Mouse (Mus musculus) C2C12 (cell line): Measurements from ENCODE around the gene Zfp825. TPM values are rescaled to one million over a fixed set of nuclear protein-coding genes. Genes with fewer than 3 reads are reported as not detected.

Experiments
- H3K27me3 ChIP-seq: one replicate; pipeline ENCODE4 v1.6.1; 2011; ENCODE audit not compliant: control insufficient read depth, insufficient read depth, insufficient read length
- H3K36me3 ChIP-seq: one replicate; pipeline ENCODE4 v1.6.1; 2011; ENCODE audit not compliant: control insufficient read depth, insufficient read depth
- H3K4me3 ChIP-seq: one replicate; pipeline ENCODE4 v1.5.1; 2011; ENCODE audit warnings: mild to moderate bottlenecking, control low read depth; ENCODE audit not compliant: poor library complexity, insufficient read depth, severe bottlenecking
- H3K79me2 ChIP-seq: one replicate; pipeline ENCODE4 v1.6.1; 2011; ENCODE audit not compliant: control insufficient read depth, insufficient read depth
- H3K79me3 ChIP-seq: one replicate; pipeline ENCODE4 v1.6.1; 2011; ENCODE audit warnings: low read depth, control low read depth
- H3ac ChIP-seq: one replicate; pipeline ENCODE3; 2011; ENCODE audit warnings: low read depth; ENCODE audit not compliant: control insufficient read depth, insufficient read length
- CEBPB ChIP-seq: IDR thresholded peaks from one replicate; pipeline ENCODE4 v1.6.1; 2011; ENCODE audit warnings: low read depth, mild to moderate bottlenecking, control low read depth, moderate library complexity
- MAX ChIP-seq: IDR thresholded peaks from one replicate; pipeline ENCODE4 v1.6.1; 2011; ENCODE audit warnings: mild to moderate bottlenecking, control low read depth
- MYOD1 ChIP-seq: IDR thresholded peaks from one replicate; pipeline ENCODE4 v1.6.1; 2011; ENCODE audit warnings: low read depth; ENCODE audit not compliant: control insufficient read depth, insufficient read length
- MYOG ChIP-seq: IDR thresholded peaks from one replicate; pipeline ENCODE4 v1.6.1; 2011; ENCODE audit not compliant: control insufficient read depth, insufficient read length; ENCODE audit errors: extremely low read depth
- polyA plus RNA-seq: library from polyadenylated mRNA; unstranded; fragments of >200 nt; fragmentation: generic; extraction: Trizol; gene quantifications from one replicate; pipeline ENCODE4 v1.2.1, GENCODE M21; 2012; ENCODE audit warnings: missing spikeins

Zfp825 gene
- polyA plus RNA-seq, 1 experiment: 2.5 TPM

DNA sequence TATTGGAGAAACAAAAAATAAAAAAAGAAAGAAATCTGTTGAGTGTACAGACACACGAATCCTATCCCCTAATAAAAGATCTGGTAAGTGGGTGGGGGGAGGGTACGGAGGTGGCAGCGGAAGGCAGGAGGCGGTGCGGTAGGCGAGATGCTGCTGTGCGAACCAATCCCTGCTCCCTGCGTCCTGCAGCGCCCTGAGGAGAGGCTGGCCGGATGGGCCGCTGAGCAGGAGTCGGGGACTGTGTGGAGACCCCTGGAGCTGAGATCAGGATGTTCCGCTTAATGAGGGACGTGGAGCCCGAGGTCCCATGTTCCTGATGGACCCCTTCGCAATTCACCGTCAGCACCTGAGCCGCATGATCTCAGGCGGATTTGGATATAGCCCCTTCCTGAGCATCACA, 53.9 kb downstream of the Zfp825 start:
- Histone ChIP-seq H3ac (no peak overlapping the region), H3K36me3 (no peaks in the 10 kb centered on the region), H3K79me3 (no peaks in the 10 kb centered on the region), H3K27me3 (no peaks in the 10 kb centered on the region), H3K79me2 (no peaks in the 10 kb centered on the region), H3K4me3 (no peak overlapping the region)
- TF ChIP-seq MYOG (no peak), MAX (no peak), CEBPB (no peak), MYOD1 (no peak)

Other genes starting within 250 kb of the Zfp825 start
- gene Ahrr, start 201.7 kb downstream of the Zfp825 start, polyA plus RNA-seq: 2.0 TPM
- 98.2 TPM for gene Pdcd6, start 176.4 kb downstream of the Zfp825 start, polyA plus RNA-seq
- 166 TPM for gene Sdha, start 143.7 kb downstream of the Zfp825 start, polyA plus RNA-seq
- gene Ccdc127, start 143.7 kb downstream of the Zfp825 start, polyA plus RNA-seq: 27.2 TPM
- gene Lrrc14b, start 130.0 kb downstream of the Zfp825 start, polyA plus RNA-seq: 0.01 TPM
- 0.48 TPM for gene Zfp72, start 103.2 kb downstream of the Zfp825 start, polyA plus RNA-seq
- 452 TPM for gene Ftl1-ps1, start 94.3 kb downstream of the Zfp825 start, polyA plus RNA-seq
- gene Erap1, start 145.6 kb upstream of the Zfp825 start, polyA plus RNA-seq: 5.5 TPM